Mouse (Mus musculus) C2C12 (cell line): ENCODE measurements at regions not wholly inside any gene's neighbourhood (a gene's known extent, or its start where the extent isn't known, plus 50 kb on each side); places are given as distances from the start of the nearest gene placed in this dataset.

Experiments
- CEBPB ChIP-seq: IDR thresholded peaks from one replicate; pipeline ENCODE4 v1.6.1; 2011; ENCODE audit warnings: low read depth, mild to moderate bottlenecking, control low read depth, moderate library complexity
- CTCF ChIP-seq: IDR thresholded peaks from one replicate; pipeline ENCODE4 v1.5.1; 2011; ENCODE audit not compliant: control insufficient read depth, insufficient read depth, insufficient read length
- MAX ChIP-seq: IDR thresholded peaks from one replicate; pipeline ENCODE4 v1.6.1; 2011; ENCODE audit warnings: mild to moderate bottlenecking, control low read depth
- MYOD1 ChIP-seq: IDR thresholded peaks from one replicate; pipeline ENCODE4 v1.6.1; 2011; ENCODE audit warnings: low read depth; ENCODE audit not compliant: control insufficient read depth, insufficient read length
- MYOG ChIP-seq: IDR thresholded peaks from one replicate; pipeline ENCODE4 v1.6.1; 2011; ENCODE audit not compliant: control insufficient read depth, insufficient read length; ENCODE audit errors: extremely low read depth
- USF1 ChIP-seq: IDR thresholded peaks from one replicate; pipeline ENCODE4 v1.6.1; 2011; ENCODE audit warnings: low read depth, mild to moderate bottlenecking, control low read depth, moderate library complexity

- TF ChIP-seq CTCF (no peak), CEBPB (no peak), MYOD1 (no peak), MAX (no peak), USF1 (no peak), MYOG (no peak)
These were observed 291.0 kb downstream of the Dnajb9 start for GRCm38 (mm10) chr12:43919114-43919513.
